Mouse (Mus musculus): ENCODE results near the gene Mllt3. TPM values are rescaled to one million over a fixed set of nuclear protein-coding genes. Genes with fewer than 3 reads are reported as not detected.

The Mllt3 gene
- polyA plus RNA-seq, 1 experiment from 2014 or later = 110 TPM

DNA sequence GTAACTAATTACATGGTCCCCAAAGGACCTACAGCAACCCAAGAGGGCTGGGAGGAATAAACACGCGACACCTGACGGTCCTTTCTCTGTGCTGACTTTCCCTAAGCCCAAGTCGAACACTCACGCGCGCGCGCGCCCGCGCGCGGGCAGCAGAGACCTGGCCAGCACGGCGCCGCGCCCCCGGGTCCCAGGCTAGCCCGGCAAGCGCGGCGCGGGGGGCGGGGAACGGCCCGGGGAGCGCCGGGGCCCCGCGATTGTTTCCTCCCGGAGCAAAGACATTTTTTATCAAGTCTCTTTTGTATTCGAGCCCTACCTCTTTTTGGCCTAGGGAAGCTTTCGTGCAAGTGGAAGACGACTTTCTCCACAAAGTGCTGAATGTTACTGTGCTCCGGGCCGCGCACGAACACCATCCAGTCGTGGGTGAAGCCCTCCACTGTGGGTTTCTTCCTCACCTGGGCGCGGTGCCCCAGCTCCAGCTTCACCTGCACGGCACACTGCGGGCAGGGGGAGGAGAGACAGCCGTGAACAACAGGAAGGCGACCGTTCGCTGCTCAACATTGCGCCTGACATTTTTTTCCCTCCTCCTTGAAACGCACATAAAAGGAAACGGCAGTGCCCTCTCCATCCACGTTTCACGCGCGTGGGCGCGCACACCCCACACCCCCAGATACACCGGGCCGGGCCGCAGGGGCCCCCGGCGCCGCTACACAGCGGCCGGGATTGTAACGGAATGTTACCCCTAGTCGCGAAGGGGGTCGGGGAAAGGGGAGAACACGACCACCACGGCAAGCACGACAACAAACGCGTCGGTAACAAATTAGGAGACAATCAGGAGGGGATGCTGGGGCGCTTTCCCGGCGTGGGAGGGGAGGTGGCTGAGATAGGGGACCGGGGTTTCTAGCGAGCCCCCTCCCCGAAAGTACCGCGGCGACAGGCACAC lies 1.7 kb downstream of the Mllt3 start:
- Histone ChIP-seq H3K27ac (peak overlapping the region; percentile 98), H3K4me2 (peak overlapping the region; percentile 62), H3K36me3 (peaks cover 5% of the 10 kb centered on the region), H3K9ac (peak overlapping the region; percentile 96), H3K27me3 (peaks cover 12% of the 10 kb centered on the region), H3K9me3 (no peaks in the 10 kb centered on the region), H3K4me3 (peak overlapping the region; percentile 84), H3K4me1 (replicated peaks) (peaks cover 50% of the 10 kb centered on the region)
- under 1% methylated on average over 84 of the region's 84 CpGs for WGBS
- no peak for ATAC-seq (ENCODE audit: low FRiP score)

DNA sequence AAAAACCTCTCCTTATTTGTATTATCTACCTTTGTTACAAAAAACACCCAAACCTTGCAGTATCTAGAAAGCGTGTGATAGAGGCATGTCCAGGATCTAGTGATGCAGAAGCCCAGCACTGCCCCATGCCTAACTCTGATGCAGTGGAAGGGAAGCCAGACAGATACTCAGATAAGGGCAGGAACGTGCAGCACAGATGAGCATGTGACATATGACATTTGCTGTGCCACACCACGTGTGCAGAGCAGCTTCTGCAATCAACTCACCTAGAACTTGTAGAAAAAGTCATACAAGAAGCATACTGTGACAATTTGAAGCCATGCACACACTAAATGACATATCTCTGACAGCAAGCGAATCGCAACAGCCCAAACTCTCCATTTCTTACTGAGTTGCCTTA lies 9.6 kb downstream of the Mllt3 start:
- Histone ChIP-seq H3K36me3 (peaks cover 21% of the 10 kb centered on the region), H3K9me3 (no peaks in the 10 kb centered on the region), H3K4me3 (no peak overlapping the region), H3K9ac (no peak overlapping the region), H3K4me1 (replicated peaks) (peaks cover 28% of the 10 kb centered on the region), H3K27ac (no peak overlapping the region), H3K27me3 (no peaks in the 10 kb centered on the region), H3K4me2 (no peak overlapping the region)
- 90% methylated on average over 5 of the region's 5 CpGs for WGBS
- ATAC-seq (ENCODE audit: low FRiP score) = no peak

DNA sequence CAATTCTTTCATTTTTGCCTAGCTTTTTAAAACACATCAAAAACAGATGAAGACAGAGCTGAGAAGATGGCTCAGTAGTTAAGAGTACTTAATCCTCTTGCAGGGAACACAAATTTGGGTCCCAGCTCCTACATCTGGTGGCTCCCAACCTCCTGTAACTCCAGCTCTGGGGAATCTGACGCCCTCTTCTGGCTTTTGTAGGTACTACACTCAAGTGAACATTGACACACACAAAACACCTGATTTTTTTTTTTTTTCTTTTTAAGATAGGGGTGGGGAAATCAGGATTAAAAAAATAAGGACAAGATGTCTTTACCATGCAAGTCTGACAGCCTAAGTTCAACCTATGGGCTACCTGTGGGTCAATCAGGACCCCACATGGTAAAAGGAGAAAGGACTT lies 10.5 kb downstream of the Mllt3 start:
- H3K27ac ChIP-seq = no peak overlapping the region
- no peak overlapping the region for H3K9ac ChIP-seq
- peaks cover 21% of the 10 kb centered on the region for H3K36me3 ChIP-seq
- no peak overlapping the region for H3K4me3 ChIP-seq
- peaks cover 26% of the 10 kb centered on the region for H3K4me1 ChIP-seq (replicated peaks)
- 4% methylated on average over 1 of the region's 1 CpGs for WGBS
- H3K27me3 ChIP-seq = no peaks in the 10 kb centered on the region
- no peak overlapping the region for H3K4me2 ChIP-seq
- ATAC-seq (ENCODE audit: low FRiP score) = no peak
- H3K9me3 ChIP-seq = no peaks in the 10 kb centered on the region

DNA sequence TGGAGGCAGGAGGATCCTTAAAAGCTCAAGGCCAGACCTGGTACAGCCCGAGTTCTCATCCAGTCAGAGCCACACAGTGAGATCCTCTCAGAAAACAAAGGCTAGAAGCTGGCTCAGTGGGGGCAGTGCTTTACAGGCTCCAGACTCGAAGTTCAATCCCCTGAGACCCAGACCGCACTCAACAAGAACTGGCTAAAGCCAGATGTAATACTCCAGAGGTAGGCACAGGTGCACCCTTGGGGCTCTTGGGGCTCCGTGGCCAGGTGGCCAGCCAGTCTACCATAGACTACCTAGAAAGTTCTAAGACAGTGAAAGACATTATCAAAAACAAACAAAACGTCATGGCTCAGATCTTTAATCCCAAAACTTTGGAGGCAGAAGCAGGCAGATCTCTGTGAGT lies 12.7 kb downstream of the Mllt3 start:
- WGBS = 68% methylated on average over 5 of the region's 5 CpGs
- Histone ChIP-seq H3K27me3 (no peaks in the 10 kb centered on the region), H3K4me3 (no peak overlapping the region), H3K9ac (no peak overlapping the region), H3K4me2 (no peak overlapping the region), H3K4me1 (replicated peaks) (peaks cover 33% of the 10 kb centered on the region), H3K36me3 (peaks cover 10% of the 10 kb centered on the region; the same call in 1 of the 2 replicates), H3K9me3 (no peaks in the 10 kb centered on the region), H3K27ac (no peak overlapping the region)
- no peak for ATAC-seq (ENCODE audit: low FRiP score)

DNA sequence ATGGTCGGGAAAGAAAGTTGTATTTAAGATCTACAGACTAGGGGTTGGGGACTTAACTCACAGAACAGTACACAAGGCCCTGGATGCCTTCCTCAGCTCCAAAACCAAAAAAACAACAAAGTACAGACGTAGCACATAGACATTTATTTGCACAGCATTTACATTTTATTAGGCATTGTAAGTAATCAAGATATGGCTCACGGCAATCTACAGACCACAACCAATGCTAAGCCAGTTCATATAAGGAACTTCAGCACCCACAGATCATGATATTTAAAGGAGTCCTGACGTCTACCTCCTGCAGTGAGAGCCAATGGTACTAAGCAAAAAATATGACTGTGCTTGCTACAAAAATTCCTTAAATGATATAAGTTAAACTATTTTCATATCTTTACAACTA lies 13.5 kb downstream of the Mllt3 start:
- no peak for ATAC-seq (ENCODE audit: low FRiP score)
- Histone ChIP-seq H3K4me1 (replicated peaks) (peaks cover 40% of the 10 kb centered on the region), H3K4me3 (no peak overlapping the region), H3K9ac (no peak overlapping the region), H3K36me3 (peaks cover 10% of the 10 kb centered on the region; the same call in 1 of the 2 replicates), H3K27ac (no peak overlapping the region), H3K4me2 (no peak overlapping the region), H3K27me3 (no peaks in the 10 kb centered on the region), H3K9me3 (no peaks in the 10 kb centered on the region)
- 79% methylated on average over 4 of the region's 4 CpGs for WGBS

DNA sequence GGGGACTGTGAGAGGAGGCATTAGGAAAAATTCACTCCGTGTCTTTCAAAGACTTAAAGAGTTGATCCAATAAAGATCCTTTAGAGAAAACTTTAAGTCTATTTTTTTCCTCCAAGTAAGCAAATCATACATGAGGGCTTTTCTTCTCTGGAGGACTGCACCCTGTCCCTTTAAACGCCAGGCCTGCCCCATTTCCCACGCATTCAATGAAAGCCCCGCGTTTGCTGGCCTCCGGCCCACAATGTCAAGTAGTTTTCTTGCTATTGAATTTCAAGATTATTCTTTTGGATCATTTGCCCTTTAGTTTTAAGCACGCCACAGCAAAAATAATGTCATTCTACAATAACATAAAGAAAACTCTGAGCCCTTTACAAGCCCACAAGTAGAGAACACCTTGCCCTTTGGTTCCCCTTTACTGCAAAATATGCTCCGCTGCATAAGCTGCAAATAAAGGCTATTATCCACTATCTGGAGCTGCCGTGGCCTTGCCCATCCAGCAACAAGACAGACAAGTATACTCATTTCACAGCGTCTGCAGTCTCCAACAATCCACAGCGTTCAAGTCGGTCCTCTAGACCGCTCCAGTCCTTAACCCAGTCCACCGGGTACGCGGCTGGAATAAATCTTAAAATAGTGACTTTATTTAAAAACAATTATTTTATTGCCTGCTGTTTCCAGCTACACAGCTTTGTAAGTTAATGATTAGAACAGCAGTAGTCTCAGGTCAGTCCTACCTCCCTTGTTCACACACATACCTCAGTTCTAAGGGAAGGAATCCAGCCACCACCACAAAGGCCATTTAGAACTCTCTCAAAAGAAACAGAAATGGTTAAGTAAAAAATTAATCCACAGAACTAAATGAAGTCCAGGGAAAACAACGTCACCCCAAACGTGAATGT lies 15.5 kb downstream of the Mllt3 start:
- H3K36me3 ChIP-seq = peaks cover 6% of the 10 kb centered on the region; the same call in 1 of the 2 replicates
- 0 out of 2 replicates have a peak overlapping the region, but pooled peaks have one; percentile 36 for H3K9ac ChIP-seq
- no peaks in the 10 kb centered on the region for H3K9me3 ChIP-seq
- 30% methylated on average over 18 of the region's 18 CpGs for WGBS
- H3K4me2 ChIP-seq = peak overlapping the region; percentile 41
- ATAC-seq (ENCODE audit: low FRiP score) = no peak
- no peaks in the 10 kb centered on the region for H3K27me3 ChIP-seq
- peak overlapping the region; percentile 50 for H3K27ac ChIP-seq
- peak overlapping the region; percentile 4; the same call in 1 of the 2 replicates for H3K4me3 ChIP-seq
- peaks cover 54% of the 10 kb centered on the region for H3K4me1 ChIP-seq (replicated peaks)

DNA sequence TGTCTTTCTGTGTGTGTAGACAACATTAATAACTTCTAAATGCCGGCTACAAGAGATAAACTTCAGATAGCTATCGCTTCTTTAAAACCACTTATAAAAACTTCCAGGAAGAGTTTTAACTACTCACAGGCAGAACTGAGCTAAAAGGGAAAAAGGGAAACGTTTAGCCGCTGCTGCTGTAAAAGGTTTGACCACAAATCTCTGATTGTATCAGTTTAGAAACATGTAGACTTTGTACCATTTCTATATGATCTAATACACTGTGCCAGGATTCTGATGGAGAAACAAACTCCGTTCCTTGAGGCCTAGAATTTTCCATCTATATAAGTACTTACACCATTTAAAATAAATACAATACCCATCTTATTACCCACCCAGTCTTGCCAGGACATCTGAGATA lies 17.4 kb downstream of the Mllt3 start:
- Histone ChIP-seq H3K4me1 (replicated peaks) (peaks cover 68% of the 10 kb centered on the region), H3K4me3 (no peak overlapping the region), H3K9me3 (no peaks in the 10 kb centered on the region), H3K9ac (no peak overlapping the region), H3K27me3 (no peaks in the 10 kb centered on the region), H3K36me3 (peaks cover 12% of the 10 kb centered on the region), H3K27ac (no peak overlapping the region), H3K4me2 (no peak overlapping the region)
- ATAC-seq (ENCODE audit: low FRiP score) = no peak
- 89% methylated on average over 5 of the region's 5 CpGs for WGBS

DNA sequence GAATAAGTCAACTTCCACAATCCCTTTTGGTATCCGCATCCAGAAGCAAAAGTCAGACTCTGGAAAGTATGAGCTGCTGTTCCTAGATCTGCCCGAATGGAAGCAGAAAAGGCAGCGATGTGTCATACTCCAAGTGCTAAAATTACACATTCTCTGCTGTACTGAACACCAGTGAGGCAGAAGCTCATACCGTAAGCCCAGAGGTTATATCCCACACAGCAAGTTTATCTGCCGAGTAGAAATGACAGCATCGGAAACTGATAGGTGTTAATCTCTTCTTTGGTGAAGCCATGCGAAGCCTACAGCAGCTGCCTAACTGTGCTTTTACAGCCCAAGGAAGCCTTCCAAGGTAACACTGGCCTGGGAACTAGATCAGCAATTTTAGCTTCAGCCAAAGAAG lies 17.9 kb downstream of the Mllt3 start:
- Histone ChIP-seq H3K9ac (no peak overlapping the region), H3K4me3 (no peak overlapping the region), H3K27me3 (no peaks in the 10 kb centered on the region), H3K36me3 (peaks cover 8% of the 10 kb centered on the region), H3K9me3 (no peaks in the 10 kb centered on the region), H3K4me1 (replicated peaks) (peaks cover 65% of the 10 kb centered on the region), H3K4me2 (no peak overlapping the region), H3K27ac (no peak overlapping the region)
- no peak for ATAC-seq (ENCODE audit: low FRiP score)
- 82% methylated on average over 7 of the region's 7 CpGs for WGBS

DNA sequence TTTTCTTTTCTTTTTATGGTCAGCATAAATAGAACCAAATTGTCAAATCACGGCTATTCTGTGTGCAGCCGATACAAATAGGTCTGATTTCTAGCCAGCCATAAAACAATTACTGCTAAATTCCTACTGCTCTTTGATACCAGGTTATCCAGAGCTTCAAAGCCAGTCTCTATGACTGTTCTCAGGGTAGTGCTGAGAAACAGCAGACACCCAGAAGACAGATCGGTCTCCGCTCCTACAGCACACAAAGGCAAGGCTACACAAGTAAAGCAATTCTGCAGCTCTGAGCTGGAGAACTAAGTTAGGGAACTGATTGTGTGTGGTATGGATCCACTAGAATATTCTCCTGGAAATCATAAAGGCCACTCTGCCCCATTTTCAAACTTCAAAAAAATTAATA lies 20.4 kb downstream of the Mllt3 start:
- no peak overlapping the region for H3K4me3 ChIP-seq
- H3K27me3 ChIP-seq = no peaks in the 10 kb centered on the region
- H3K4me2 ChIP-seq = no peak overlapping the region
- peaks cover 14% of the 10 kb centered on the region for H3K36me3 ChIP-seq
- H3K9me3 ChIP-seq = no peaks in the 10 kb centered on the region
- no peak overlapping the region for H3K27ac ChIP-seq
- H3K4me1 ChIP-seq (replicated peaks) = peaks cover 56% of the 10 kb centered on the region
- no peak overlapping the region for H3K9ac ChIP-seq
- no peak for ATAC-seq (ENCODE audit: low FRiP score)
- WGBS = 54% methylated on average over 4 of the region's 4 CpGs

DNA sequence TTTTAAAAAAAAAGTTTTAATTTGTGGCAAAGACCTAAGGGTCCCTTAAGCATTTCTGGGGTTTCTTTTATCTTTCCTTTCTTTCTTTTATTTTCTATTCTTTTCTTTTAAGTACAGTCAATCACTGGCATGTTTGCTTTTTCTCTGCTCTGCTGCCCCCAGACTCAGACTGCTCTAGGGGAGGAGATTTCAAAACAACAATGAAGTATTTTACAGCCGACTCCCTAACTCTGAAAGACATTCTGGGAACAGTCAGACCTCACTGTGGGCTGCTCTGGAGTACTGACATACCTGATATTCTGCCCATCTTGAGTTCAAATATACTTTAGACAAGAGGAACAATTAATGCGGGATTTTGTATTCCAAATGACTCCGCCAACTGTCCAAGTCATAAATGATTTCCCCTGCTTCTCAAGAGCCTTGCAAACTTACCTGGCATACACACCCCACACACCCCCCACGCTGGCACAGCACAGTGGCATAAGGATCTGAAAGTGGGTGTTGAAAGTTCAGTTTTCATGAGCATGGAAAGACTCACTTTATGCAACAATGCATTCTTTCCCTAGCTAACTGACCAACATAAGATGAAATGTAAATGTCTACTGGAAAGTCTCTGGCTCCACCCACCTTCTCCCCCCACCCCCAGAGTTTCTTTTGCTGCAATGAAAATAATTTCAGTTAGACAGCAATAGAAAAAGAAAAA lies 21.1 kb downstream of the Mllt3 start:
- Histone ChIP-seq H3K9ac (no peak overlapping the region), H3K27ac (no peak overlapping the region), H3K4me2 (no peak overlapping the region), H3K4me1 (replicated peaks) (peaks cover 48% of the 10 kb centered on the region), H3K36me3 (peaks cover 14% of the 10 kb centered on the region), H3K27me3 (no peaks in the 10 kb centered on the region), H3K9me3 (no peaks in the 10 kb centered on the region), H3K4me3 (no peak overlapping the region)
- no peak for ATAC-seq (ENCODE audit: low FRiP score)
- 72% methylated on average over 4 of the region's 4 CpGs for WGBS

DNA sequence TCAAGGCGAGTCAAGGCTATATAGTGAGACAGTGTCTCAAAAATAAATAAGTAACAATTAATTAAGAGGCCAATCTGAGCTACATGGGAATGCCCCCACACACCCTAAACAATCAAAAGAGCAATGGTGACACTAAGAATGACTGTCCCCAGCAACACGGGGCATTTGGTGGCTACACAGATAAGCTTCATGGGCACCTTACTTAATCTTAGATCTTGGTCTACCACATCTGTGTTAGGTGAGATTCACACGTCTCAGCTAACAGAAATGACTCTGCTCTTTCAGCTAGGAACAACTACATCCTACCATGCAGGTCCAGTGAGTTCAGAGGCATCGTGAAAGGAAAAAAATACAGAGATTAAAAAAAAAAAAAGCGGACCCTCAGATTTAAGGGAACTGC lies 22.7 kb downstream of the Mllt3 start:
- 94% methylated on average over 5 of the region's 5 CpGs for WGBS
- no peak overlapping the region for H3K27ac ChIP-seq
- no peak for ATAC-seq (ENCODE audit: low FRiP score)
- H3K27me3 ChIP-seq = no peaks in the 10 kb centered on the region
- H3K9me3 ChIP-seq = no peaks in the 10 kb centered on the region
- no peak overlapping the region for H3K4me3 ChIP-seq
- H3K36me3 ChIP-seq = peaks cover 14% of the 10 kb centered on the region
- peaks cover 40% of the 10 kb centered on the region for H3K4me1 ChIP-seq (replicated peaks)
- no peak overlapping the region for H3K4me2 ChIP-seq
- no peak overlapping the region for H3K9ac ChIP-seq

DNA sequence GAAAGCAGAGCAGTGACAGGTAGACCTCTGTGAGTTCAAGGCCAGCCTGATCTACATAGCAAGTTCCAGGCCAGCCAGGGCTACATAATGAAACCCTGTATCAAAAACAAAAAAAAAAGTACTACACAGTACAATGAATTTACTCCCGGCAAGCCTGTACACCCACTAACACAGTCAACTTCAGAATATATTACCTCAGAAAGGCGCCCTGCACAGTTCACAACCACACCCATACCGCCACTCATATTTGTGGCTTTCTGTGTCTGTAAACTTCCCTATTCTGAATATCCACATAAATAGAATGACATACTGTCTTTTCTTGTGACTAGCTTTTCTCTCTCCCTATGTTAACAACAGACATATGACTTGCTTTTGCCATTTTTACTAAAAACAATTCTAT lies 27.4 kb downstream of the Mllt3 start:
- WGBS = 94% methylated on average over 3 of the region's 3 CpGs
- no peak overlapping the region for H3K4me2 ChIP-seq
- H3K9ac ChIP-seq = no peak overlapping the region
- peaks cover 18% of the 10 kb centered on the region for H3K36me3 ChIP-seq
- no peak overlapping the region for H3K27ac ChIP-seq
- H3K4me3 ChIP-seq = no peak overlapping the region
- ATAC-seq (ENCODE audit: low FRiP score) = no peak
- peaks cover 4% of the 10 kb centered on the region; the same call in 1 of the 2 replicates for H3K4me1 ChIP-seq (replicated peaks)
- H3K9me3 ChIP-seq = no peaks in the 10 kb centered on the region
- no peaks in the 10 kb centered on the region for H3K27me3 ChIP-seq

All from hindbrain, embryonic 13.5 days (tissue).